Mouse (Mus musculus): ENCODE data around the gene Camk2d.

- TF ChIP-seq CTCF (conservative IDR thresholded peaks at IDR 0.05 in 1 of 2, IDR thresholded peaks at IDR 0.05 in 1 of 2; ENCODE audit: low read depth in 2 of 2, low read length in 2 of 2) = no peak
- no peak for TF ChIP-seq MAX (IDR thresholded peaks at IDR 0.05; ENCODE audit: low read length)
- TF ChIP-seq MAFK (IDR thresholded peaks at IDR 0.05; ENCODE audit: insufficient replicate concordance, low read length) = no peak
- no peak for TF ChIP-seq EP300 (IDR thresholded peaks at IDR 0.05; ENCODE audit: low read length)
- no peak for TF ChIP-seq POLR2A (IDR thresholded peaks at IDR 0.05; ENCODE audit: low read depth, low read length)
- no peak for TF ChIP-seq MXI1 (IDR thresholded peaks at IDR 0.05; ENCODE audit: low read depth, low read length)
- no peak for TF ChIP-seq TCF12 (IDR thresholded peaks at IDR 0.05; ENCODE audit: low read depth, low read length)
- TF ChIP-seq ZC3H11A (IDR thresholded peaks at IDR 0.05; ENCODE audit: low read depth, low read length) = no peak
- no peak for TF ChIP-seq ELF1 (IDR thresholded peaks at IDR 0.05; ENCODE audit: low read depth, low read length)
- TF ChIP-seq NRF1 (IDR thresholded peaks at IDR 0.05; ENCODE audit: low read depth, low read length) = no peak
Measured at GRCm38 (mm10) chr3:126547941-126548340, 48.2 kb upstream of the Camk2d start.

Measured in CH12.LX (cell line).